28 mouse cellular contexts compared by ENCODE assay signal in the genomic region with DNA sequence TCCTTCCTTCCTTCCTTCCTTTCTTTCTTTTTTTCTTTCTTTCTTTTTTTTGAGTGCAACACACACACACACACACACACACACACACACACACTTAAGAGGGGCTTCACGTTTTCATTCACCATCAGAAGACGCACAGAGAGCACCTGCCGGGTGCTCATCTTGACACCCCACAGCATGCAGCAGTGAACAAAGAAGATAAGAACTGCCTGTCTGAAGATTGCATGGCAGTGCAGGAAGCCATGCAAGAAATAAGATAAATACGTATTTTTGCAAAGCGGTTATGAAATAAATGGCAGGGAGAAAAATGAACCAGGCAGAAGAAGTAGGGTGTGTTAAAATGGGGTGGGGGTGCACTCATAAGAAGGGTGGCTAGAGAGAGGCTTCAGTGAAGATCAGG.
A peak's percentile ranks its signal among the peaks of the same experiment; 100 is the strongest.
DNase-seq lines count a peak whose midpoint lies in the region; ATAC-seq lines count a peak whose summit lies in the region.
"Had no signal": no experiment of that assay in that cellular context is flagged by ENCODE, and none has a peak within 500 bp of the region (broad histone marks: within the 10 kb centered on the region; RNA-seq: fewer than 3 reads in every experiment).

No protein-coding gene starts in this region.

- H3K4me3 ChIP-seq in midbrain, embryonic 15.5 days, result no peak overlapping the region
- H3K4me3 ChIP-seq in midbrain, embryonic 16.5 days (ENCODE audit: low read depth, low read length), result no peak overlapping the region
- H3K4me3 ChIP-seq: embryonic facial prominence, embryonic 10.5 days; embryonic facial prominence, embryonic 13.5 days; erythroblast, embryonic 14.5 days; forebrain, embryonic 12.5 days; heart, adult 2 months; heart, embryonic 10.5 days; heart, embryonic 13.5 days; hindbrain, embryonic 15.5 days had no signal

- no peak overlapping the region for H3K4me2 ChIP-seq in midbrain, embryonic 15.5 days
- H3K4me2 ChIP-seq in midbrain, embryonic 16.5 days (ENCODE audit: low read length), result no peak overlapping the region
- H3K4me2 ChIP-seq: embryonic facial prominence, embryonic 13.5 days; forebrain, embryonic 12.5 days; heart, embryonic 13.5 days; hindbrain, embryonic 15.5 days had no signal

- H3K9me3 ChIP-seq in midbrain, embryonic 15.5 days, result no peaks in the 10 kb centered on the region
- H3K9me3 ChIP-seq in midbrain, embryonic 16.5 days (replicated peaks; ENCODE audit: control insufficient read depth, low read length, poor library complexity, severe bottlenecking), result no peaks in the 10 kb centered on the region
- H3K9me3 ChIP-seq: embryonic facial prominence, embryonic 10.5 days; embryonic facial prominence, embryonic 13.5 days; forebrain, embryonic 12.5 days; heart, embryonic 10.5 days; hindbrain, embryonic 15.5 days had no signal

- 0 out of 2 replicates have a peak, but pooled peaks cover 13% of the 10 kb centered on the region for H3K4me1 ChIP-seq in midbrain, embryonic 15.5 days
- no peaks in the 10 kb centered on the region for H3K4me1 ChIP-seq in midbrain, embryonic 16.5 days (ENCODE audit: control insufficient read depth, insufficient read depth, low read length)
- H3K4me1 ChIP-seq: embryonic facial prominence, embryonic 10.5 days; embryonic facial prominence, embryonic 13.5 days; forebrain, embryonic 12.5 days; heart, embryonic 10.5 days; hindbrain, embryonic 15.5 days had no signal

- peak overlapping the region; percentile 28; the same call in 1 of the 2 replicates for H3K27ac ChIP-seq in midbrain, embryonic 15.5 days
- H3K27ac ChIP-seq in midbrain, embryonic 16.5 days (ENCODE audit: low read length), result no peak overlapping the region
- H3K27ac ChIP-seq: embryonic facial prominence, embryonic 10.5 days; embryonic facial prominence, embryonic 13.5 days; forebrain, embryonic 12.5 days; heart, adult 2 months; heart, embryonic 10.5 days; heart, embryonic 13.5 days; hindbrain, embryonic 15.5 days had no signal

- H3K27me3 ChIP-seq in midbrain, embryonic 15.5 days (replicated peaks), result no peaks in the 10 kb centered on the region
- H3K27me3 ChIP-seq in midbrain, embryonic 16.5 days (ENCODE audit: control insufficient read depth, insufficient read depth, low read depth, low read length), result no peaks in the 10 kb centered on the region
- H3K27me3 ChIP-seq: embryonic facial prominence, embryonic 13.5 days; forebrain, embryonic 12.5 days; heart, embryonic 13.5 days; hindbrain, embryonic 15.5 days had no signal

- H3K36me3 ChIP-seq in midbrain, embryonic 15.5 days (replicated peaks), result no peaks in the 10 kb centered on the region
- H3K36me3 ChIP-seq in midbrain, embryonic 16.5 days (ENCODE audit: control insufficient read depth, insufficient read depth, low read length), result no peaks in the 10 kb centered on the region
- H3K36me3 ChIP-seq: embryonic facial prominence, embryonic 10.5 days; embryonic facial prominence, embryonic 13.5 days; forebrain, embryonic 12.5 days; heart, embryonic 10.5 days; heart, embryonic 13.5 days; hindbrain, embryonic 15.5 days had no signal

- DNase-seq in right cerebral cortex, adult 2 months (ENCODE audit: low spot score in 2 of 2), result no peak
- no peak for DNase-seq in adrenal gland, postnatal 25 days
- DNase-seq: adrenal gland, adult 8-10 months; adrenal gland, postnatal 36 days; cerebellum, adult 11 months; cerebellum, adult 2 months; cerebellum, adult 9-11 months; cerebellum, postnatal 25 days; embryo, embryonic 11 days; gastrocnemius, postnatal 10 days; gastrocnemius, postnatal 36 days; heart, adult 2 months; heart, postnatal 14 days; heart, postnatal 4 days had no signal

- 60% methylated on average over 5 of the region's 5 CpGs for WGBS in midbrain, embryonic 15.5 days
- WGBS in midbrain, embryonic 16.5 days, result 59% methylated on average over 5 of the region's 5 CpGs

- ATAC-seq in midbrain, embryonic 15.5 days (replicated peaks), result peak; percentile 42; the same call in 1 of the 2 replicates
- no peak for ATAC-seq in midbrain, embryonic 16.5 days
- peak; percentile 42 for ATAC-seq in common myeloid progenitor, adult 5-6 weeks (replicated peaks; ENCODE audit: low read depth, poor library complexity, severe bottlenecking)
- ATAC-seq in megakaryocyte progenitor cell, adult 5-6 weeks (replicated peaks; ENCODE audit: poor library complexity), result peak; percentile 79
- ATAC-seq: activated CD4-positive, CD25-positive, alpha-beta regulatory T cell, adult 4 months; CD4-positive, CD25-positive, alpha-beta regulatory T cell, adult 4 months; forebrain, embryonic 16.5 days had no signal

- no peak overlapping the region for H3K9ac ChIP-seq in midbrain, embryonic 15.5 days
- H3K9ac ChIP-seq in midbrain, embryonic 16.5 days (ENCODE audit: low read depth, low read length), result no peak overlapping the region
- H3K9ac ChIP-seq: embryonic facial prominence, embryonic 13.5 days; forebrain, embryonic 12.5 days; heart, embryonic 13.5 days; hindbrain, embryonic 15.5 days had no signal
